ENCODE assay signal across 18 mouse cellular contexts in genomic region chr10:70640896-70641596, GRCm38 (mm10). TPM values are rescaled to one million over a fixed set of nuclear protein-coding genes. Genes with fewer than 3 reads are reported as not detected.
DNase-seq lines count a peak whose midpoint lies in the region; ATAC-seq and TF ChIP-seq lines count a peak whose summit lies in the region.
"Had no signal": no experiment of that assay in that cellular context is flagged by ENCODE, and none has a peak within 500 bp of the region (broad histone marks: within the 10 kb centered on the region; RNA-seq: fewer than 3 reads in every experiment).

No protein-coding gene starts in this region.

- H3K4me3 ChIP-seq in kidney, embryonic 16.5 days (ENCODE audit: low read length): no peak overlapping the region
- no peak overlapping the region for H3K4me3 ChIP-seq in hindbrain, embryonic 15.5 days
- H3K4me3 ChIP-seq: embryonic facial prominence, embryonic 15.5 days; intestine, embryonic 15.5 days; myocyte; stomach, embryonic 15.5 days had no signal

- no peak overlapping the region for H3K4me2 ChIP-seq in kidney, embryonic 16.5 days (replicated peaks; ENCODE audit: low read depth, low read length)
- no peak overlapping the region for H3K4me2 ChIP-seq in hindbrain, embryonic 15.5 days
- H3K4me2 ChIP-seq: embryonic facial prominence, embryonic 15.5 days; intestine, embryonic 15.5 days; lung, embryonic 14.5 days; stomach, embryonic 15.5 days had no signal

- H3K4me1 ChIP-seq in kidney, embryonic 16.5 days (ENCODE audit: insufficient read depth, low read length): peaks cover 12% of the 10 kb centered on the region; the same call in 1 of the 2 replicates
- H3K4me1 ChIP-seq in hindbrain, embryonic 15.5 days (replicated peaks): peaks cover 18% of the 10 kb centered on the region
- H3K4me1 ChIP-seq: embryonic facial prominence, embryonic 15.5 days; intestine, embryonic 15.5 days; stomach, embryonic 15.5 days had no signal

- H3K36me3 ChIP-seq in kidney, embryonic 16.5 days (ENCODE audit: insufficient read depth, low read length): no peaks in the 10 kb centered on the region
- H3K36me3 ChIP-seq in hindbrain, embryonic 15.5 days: no peaks in the 10 kb centered on the region
- H3K36me3 ChIP-seq: embryonic facial prominence, embryonic 15.5 days; intestine, embryonic 15.5 days; stomach, embryonic 15.5 days had no signal

- ATAC-seq in kidney, embryonic 16.5 days (ENCODE audit: low FRiP score, low TSS enrichment): no peak
- ATAC-seq in hindbrain, embryonic 15.5 days (ENCODE audit: low FRiP score, low read depth): no peak
- ATAC-seq: activated CD4-positive, CD25-positive, alpha-beta regulatory T cell, adult 4 months; intestine, embryonic 15.5 days had no signal

- WGBS in kidney, embryonic 16.5 days: 78% methylated on average over 11 of the region's 11 CpGs
- 53% methylated on average over 11 of the region's 11 CpGs for WGBS in hindbrain, embryonic 15.5 days

- H3K9ac ChIP-seq in kidney, embryonic 16.5 days (replicated peaks; ENCODE audit: low read length): no peak overlapping the region
- no peak overlapping the region for H3K9ac ChIP-seq in hindbrain, embryonic 15.5 days
- H3K9ac ChIP-seq: embryonic facial prominence, embryonic 15.5 days; intestine, embryonic 15.5 days; lung, embryonic 14.5 days; stomach, embryonic 15.5 days had no signal

- no peak overlapping the region for H3K27ac ChIP-seq in kidney, embryonic 16.5 days (ENCODE audit: low read length)
- peak overlapping the region; percentile 61 for H3K27ac ChIP-seq in hindbrain, embryonic 15.5 days (replicated peaks)
- H3K27ac ChIP-seq: embryonic facial prominence, embryonic 15.5 days; intestine, embryonic 15.5 days; stomach, embryonic 15.5 days had no signal

- H3K9me3 ChIP-seq in kidney, embryonic 16.5 days (ENCODE audit: low read length): no peaks in the 10 kb centered on the region
- no peaks in the 10 kb centered on the region for H3K9me3 ChIP-seq in hindbrain, embryonic 15.5 days
- H3K9me3 ChIP-seq: embryonic facial prominence, embryonic 15.5 days; intestine, embryonic 15.5 days; stomach, embryonic 15.5 days had no signal

- TF ChIP-seq POLR2A in brain, embryonic 14.5 days (IDR thresholded peaks at IDR 0.05; ENCODE audit: borderline replicate concordance, extremely low read depth, insufficient read depth, insufficient read length, poor library complexity, severe bottlenecking): no peak

- TF ChIP-seq CTCF in brain, embryonic 14.5 days (IDR thresholded peaks at IDR 0.05; ENCODE audit: borderline replicate concordance, extremely low read depth, insufficient read depth, insufficient read length): no peak

- DNase-seq in kidney, postnatal 36 days: peak; percentile 42 to 72
- peak; percentile 43 for DNase-seq in brain, adult 2 months (ENCODE audit: low read depth, low spot score)
- peak; percentile 70 for DNase-seq in brain, embryonic 14.5 days (ENCODE audit: low read depth)
- DNase-seq in frontal cortex, postnatal 14 days (ENCODE audit: low spot score in 2 of 2): no peak
- DNase-seq in lung, postnatal 10 days: no peak
- no peak for DNase-seq in lung, postnatal 14 days
- DNase-seq: adrenal gland, postnatal 36 days; heart, adult 18-20 months; lung, embryonic 14.5 days; thymus, postnatal 36 days had no signal

- H3K27me3 ChIP-seq in kidney, embryonic 16.5 days (ENCODE audit: insufficient read depth, low read length): no peaks in the 10 kb centered on the region
- no peaks in the 10 kb centered on the region for H3K27me3 ChIP-seq in hindbrain, embryonic 15.5 days
- H3K27me3 ChIP-seq: embryonic facial prominence, embryonic 15.5 days; intestine, embryonic 15.5 days; stomach, embryonic 15.5 days had no signal

RNA-seq across cellular contexts. Expression of gene Phyhipl, which starts 14.7 kb away (rescaled TPM):
- 26.5 and 26.9 TPM in 2 replicates for polyA plus RNA-seq in kidney, embryonic 16.5 days (2015; fragmentation: Nextera tagmentation; extraction: Ambion mirVana)
- 51.9 and 102 TPM in 2 replicates for polyA plus RNA-seq in brain, embryonic 14.5 days (2012; rRNA removed)
- polyA plus RNA-seq in hindbrain, embryonic 15.5 days (2015; fragmentation: Nextera tagmentation; extraction: Ambion mirVana): 293 and 310 TPM in 2 replicates
- polyA plus RNA-seq: activated CD4-positive, CD25-positive, alpha-beta regulatory T cell, adult 4 months; liver, adult 2 months had no signal

Comparison
In these comparisons a context has a peak if more than half of its experiments do, and no peak if none do; other contexts are left out.
1. DNase-seq: peak in kidney, postnatal 36 days (2 of 2), brain, adult 2 months (single experiment) and brain, embryonic 14.5 days (single experiment); none in frontal cortex, postnatal 14 days (0 of 2), lung, postnatal 10 days (single experiment) and lung, postnatal 14 days (single experiment).